Mouse (Mus musculus) MEL (cell line): ENCODE measurements around the gene Kcnd3.

ENCODE experiments used
- E2F4 ChIP-seq: IDR thresholded peaks from 2 replicates; pipeline ENCODE4 v1.6.1; 2011; ENCODE audit warnings: low read depth, low read length, improper control_type of control experiment, borderline replicate concordance
- ELF1 ChIP-seq: IDR thresholded peaks from 2 replicates; pipeline ENCODE4 v1.6.1; 2014; ENCODE audit warnings: low read depth, mild to moderate bottlenecking, inconsistent platforms, low read length, improper control_type of control experiment, moderate library complexity

DNA sequence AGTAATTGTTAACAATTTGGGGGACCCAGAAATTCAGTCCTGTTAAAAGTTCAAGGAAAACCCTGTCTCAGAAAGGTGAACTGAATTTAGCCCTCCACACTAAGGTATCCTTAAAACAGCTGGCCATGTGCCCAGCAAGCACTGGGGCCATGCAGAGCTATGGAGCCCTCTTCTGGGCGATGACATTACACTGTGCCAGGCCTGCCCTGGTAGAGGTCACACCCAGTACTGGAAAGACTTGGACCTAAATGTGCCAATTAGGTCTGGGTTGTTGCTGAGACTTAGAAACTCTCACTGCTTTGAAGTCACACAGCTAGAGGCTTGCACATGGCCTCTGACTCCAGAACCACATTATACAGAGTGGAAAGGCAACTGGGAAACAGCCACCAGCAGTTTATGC, 190.1 kb downstream of the Kcnd3 start:
- TF ChIP-seq E2F4 = no peak
- no peak for TF ChIP-seq ELF1
